ENCODE assay signal across 8 mouse cellular contexts in the genomic region with DNA sequence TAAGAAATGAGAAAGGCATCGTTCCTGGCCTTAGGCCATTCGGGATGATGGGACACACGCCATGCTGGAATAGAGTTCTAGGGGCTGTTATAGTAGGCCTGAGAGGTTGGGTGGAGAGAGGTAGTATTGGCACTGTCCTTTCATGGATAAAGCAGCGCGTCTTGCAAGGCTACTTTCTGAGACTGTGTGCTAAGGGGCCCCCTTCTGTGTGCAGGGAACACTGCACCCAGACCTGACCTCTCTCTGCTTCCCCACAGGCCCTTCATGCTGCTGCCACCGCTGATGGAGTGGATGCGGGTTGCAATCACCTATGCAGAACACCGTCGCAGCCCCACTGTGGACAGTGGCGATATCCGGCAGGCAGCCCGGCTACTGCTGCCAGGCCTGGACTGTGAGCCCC.
A peak's percentile ranks its signal among the peaks of the same experiment; 100 is the strongest.
DNase-seq lines count a peak whose midpoint lies in the region; ATAC-seq lines count a peak whose summit lies in the region.
"Had no signal": no experiment of that assay in that cellular context is flagged by ENCODE, and none has a peak within 500 bp of the region (broad histone marks: within the 10 kb centered on the region; RNA-seq: fewer than 3 reads in every experiment).

No protein-coding gene starts in this region.

- H3K27me3 ChIP-seq in hindbrain, embryonic 12.5 days, result no peaks in the 10 kb centered on the region; the same call in 1 of the 2 replicates
- H3K27me3 ChIP-seq in hindbrain, embryonic 16.5 days (replicated peaks; ENCODE audit: control insufficient read depth, insufficient read depth, low read length), result no peaks in the 10 kb centered on the region
- H3K27me3 ChIP-seq in midbrain, embryonic 11.5 days (ENCODE audit: control insufficient read depth, insufficient read depth, low read length), result no peaks in the 10 kb centered on the region

- 78% methylated on average over 12 of the region's 12 CpGs for WGBS in hindbrain, embryonic 12.5 days
- 82% methylated on average over 12 of the region's 12 CpGs for WGBS in hindbrain, embryonic 16.5 days
- WGBS in midbrain, embryonic 11.5 days, result 84% methylated on average over 12 of the region's 12 CpGs

- peak; percentile 46 for DNase-seq in thymus, postnatal 0 days (ENCODE audit: low spot score)
- DNase-seq in thymus, postnatal 25 days, result no peak
- no peak for DNase-seq in midbrain, embryonic 11.5 days (ENCODE audit: low spot score, missing footprints)
- no peak for DNase-seq in left cerebral cortex, adult 11 months (ENCODE audit: low spot score)
- DNase-seq in right cerebral cortex, adult 18-20 months, result no peak
- DNase-seq: kidney, adult 8-10 months had no signal

- H3K27ac ChIP-seq in hindbrain, embryonic 12.5 days, result no peak overlapping the region
- no peak overlapping the region for H3K27ac ChIP-seq in hindbrain, embryonic 16.5 days (ENCODE audit: low read depth, low read length)
- no peak overlapping the region for H3K27ac ChIP-seq in midbrain, embryonic 11.5 days (ENCODE audit: low read depth, low read length)

- H3K9ac ChIP-seq in hindbrain, embryonic 12.5 days, result no peak overlapping the region
- H3K9ac ChIP-seq in hindbrain, embryonic 16.5 days (ENCODE audit: low read depth, low read length), result no peak overlapping the region
- no peak overlapping the region for H3K9ac ChIP-seq in midbrain, embryonic 11.5 days (ENCODE audit: low read length)

- peaks cover 7% of the 10 kb centered on the region; the same call in 1 of the 2 replicates for H3K4me1 ChIP-seq in hindbrain, embryonic 12.5 days
- H3K4me1 ChIP-seq in hindbrain, embryonic 16.5 days (ENCODE audit: control insufficient read depth, insufficient read depth, low read depth, low read length), result peaks cover 4% of the 10 kb centered on the region
- H3K4me1 ChIP-seq in midbrain, embryonic 11.5 days (ENCODE audit: control insufficient read depth, insufficient read depth, low read length), result no peaks in the 10 kb centered on the region

- peaks cover 21% of the 10 kb centered on the region for H3K36me3 ChIP-seq in hindbrain, embryonic 12.5 days
- H3K36me3 ChIP-seq in hindbrain, embryonic 16.5 days (ENCODE audit: control insufficient read depth, insufficient read depth, low read length), result no peaks in the 10 kb centered on the region
- no peaks in the 10 kb centered on the region; the same call in 1 of the 2 replicates for H3K36me3 ChIP-seq in midbrain, embryonic 11.5 days (ENCODE audit: control insufficient read depth, insufficient read depth, low read length)

- no peak overlapping the region for H3K4me2 ChIP-seq in hindbrain, embryonic 12.5 days (replicated peaks)
- H3K4me2 ChIP-seq in hindbrain, embryonic 16.5 days (ENCODE audit: low read length), result no peak overlapping the region
- no peak overlapping the region for H3K4me2 ChIP-seq in midbrain, embryonic 11.5 days

- no peak overlapping the region for H3K4me3 ChIP-seq in hindbrain, embryonic 12.5 days
- no peak overlapping the region for H3K4me3 ChIP-seq in hindbrain, embryonic 16.5 days (ENCODE audit: low read length)
- no peak overlapping the region for H3K4me3 ChIP-seq in midbrain, embryonic 11.5 days (ENCODE audit: low read depth, low read length)

- H3K9me3 ChIP-seq in hindbrain, embryonic 12.5 days (replicated peaks), result no peaks in the 10 kb centered on the region
- no peaks in the 10 kb centered on the region for H3K9me3 ChIP-seq in hindbrain, embryonic 16.5 days (ENCODE audit: control insufficient read depth, low read length)
- H3K9me3 ChIP-seq in midbrain, embryonic 11.5 days (ENCODE audit: control insufficient read depth, low read length), result no peaks in the 10 kb centered on the region

- peak; percentile 47; the same call in 1 of the 2 replicates for ATAC-seq in hindbrain, embryonic 12.5 days (ENCODE audit: low FRiP score)
- ATAC-seq in hindbrain, embryonic 16.5 days, result no peak; the same call in 1 of the 2 replicates
- ATAC-seq in midbrain, embryonic 11.5 days (ENCODE audit: low FRiP score), result peak; percentile 67
